Mouse (Mus musculus): ENCODE data around the gene Capza3. TPM values are rescaled to one million over a fixed set of nuclear protein-coding genes. Genes with fewer than 3 reads are reported as not detected.

The Capza3 gene
- polyA plus RNA-seq, 1 experiment from 2014 or later, result not detected

Other genes with a start within 250 kb of the Capza3 start
- gene Plcz1, start 205 bp downstream of the Capza3 start, polyA plus RNA-seq (2016; fragmentation: Nextera tagmentation; extraction: Ambion mirVana), result not detected in 2 replicates

All from heart, embryonic 12.5 days (tissue).